Mouse (Mus musculus): ENCODE results near the gene Bach2. TPM values are rescaled to one million over a fixed set of nuclear protein-coding genes. Genes with fewer than 3 reads are reported as not detected.
A peak's percentile ranks its signal among the peaks of the same experiment; 100 is the strongest.

The Bach2 gene
- polyA plus RNA-seq, 1 experiment = 57.6 TPM

DNA sequence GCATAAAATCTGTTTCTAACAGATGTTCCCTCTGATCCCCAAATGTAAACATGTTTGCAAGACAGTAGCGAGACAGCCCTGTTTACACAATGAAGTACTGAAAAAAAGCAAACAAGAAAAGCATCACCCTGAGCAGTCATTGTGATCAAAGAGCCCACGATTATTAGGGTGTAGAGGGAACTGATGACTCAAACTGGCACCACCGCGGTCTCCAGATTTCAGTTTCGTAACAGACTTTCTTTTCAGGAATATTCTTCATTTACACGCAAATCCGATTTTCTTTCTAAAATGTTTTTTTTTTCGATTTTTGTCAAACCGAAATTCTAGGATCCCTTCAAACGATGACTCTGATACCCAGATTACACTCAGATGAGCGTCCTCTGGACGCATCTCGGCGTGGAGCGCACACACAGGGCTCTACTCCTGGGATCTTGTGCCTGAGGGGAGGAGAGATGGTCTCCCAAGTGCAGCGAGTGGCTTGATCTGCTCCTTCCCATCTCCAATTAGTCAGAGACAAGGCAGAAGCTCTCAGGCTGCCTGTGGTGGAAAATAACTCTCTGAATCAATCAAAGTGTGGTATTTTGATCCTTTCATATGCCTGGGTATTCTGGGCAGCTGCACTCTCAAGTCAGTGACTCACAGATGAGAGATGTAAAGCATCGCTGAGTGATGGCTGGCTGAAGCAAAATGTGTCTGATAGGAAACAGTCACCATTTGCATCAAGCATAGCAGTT lies 166.7 kb downstream of the Bach2 start:
- WGBS = 80% methylated on average over 17 of the region's 17 CpGs
- TF ChIP-seq POLR2A (IDR thresholded peaks at IDR 0.05; ENCODE audit: borderline replicate concordance, control insufficient read depth, low read depth, low read length) = no peak
- no peak for TF ChIP-seq CTCF (IDR thresholded peaks at IDR 0.05; ENCODE audit: control insufficient read depth, insufficient read depth, low read length)
- Histone ChIP-seq H3K27ac (ENCODE audit: control insufficient read depth, insufficient read depth, low read depth, low read length, poor library complexity) (no peak overlapping the region), H3K4me1 (ENCODE audit: control insufficient read depth, insufficient read depth, low read length) (no peaks in the 10 kb centered on the region), H3K4me3 (replicated peaks; ENCODE audit: control insufficient read depth, low read depth, low read length) (no peak overlapping the region)

DNA sequence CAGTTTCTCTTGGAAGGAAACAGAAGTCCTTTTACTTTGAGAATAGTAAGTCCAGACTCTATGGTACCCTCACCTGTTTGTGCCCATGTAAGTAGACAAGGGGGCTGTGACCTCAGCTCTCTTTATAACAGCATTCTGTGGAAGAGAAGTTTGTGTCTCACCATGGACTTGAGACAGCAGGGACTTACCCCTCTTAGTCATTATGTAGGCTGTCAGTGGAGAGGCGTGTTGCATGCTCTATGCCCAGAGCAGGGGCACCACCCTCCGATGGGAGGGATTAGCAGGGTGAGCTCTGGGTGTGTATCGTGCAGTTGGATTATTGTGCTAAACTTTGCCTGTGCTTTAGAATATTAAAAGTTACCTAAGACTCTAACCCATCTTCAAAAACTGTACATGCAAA lies 167.4 kb downstream of the Bach2 start:
- WGBS = 76% methylated on average over 3 of the region's 3 CpGs
- Histone ChIP-seq H3K27ac (ENCODE audit: control insufficient read depth, insufficient read depth, low read depth, low read length, poor library complexity) (no peak overlapping the region), H3K4me3 (replicated peaks; ENCODE audit: control insufficient read depth, low read depth, low read length) (no peak overlapping the region), H3K4me1 (ENCODE audit: control insufficient read depth, insufficient read depth, low read length) (no peaks in the 10 kb centered on the region)
- TF ChIP-seq POLR2A (IDR thresholded peaks at IDR 0.05; ENCODE audit: borderline replicate concordance, control insufficient read depth, low read depth, low read length) = no peak
- no peak for TF ChIP-seq CTCF (IDR thresholded peaks at IDR 0.05; ENCODE audit: control insufficient read depth, insufficient read depth, low read length)

DNA sequence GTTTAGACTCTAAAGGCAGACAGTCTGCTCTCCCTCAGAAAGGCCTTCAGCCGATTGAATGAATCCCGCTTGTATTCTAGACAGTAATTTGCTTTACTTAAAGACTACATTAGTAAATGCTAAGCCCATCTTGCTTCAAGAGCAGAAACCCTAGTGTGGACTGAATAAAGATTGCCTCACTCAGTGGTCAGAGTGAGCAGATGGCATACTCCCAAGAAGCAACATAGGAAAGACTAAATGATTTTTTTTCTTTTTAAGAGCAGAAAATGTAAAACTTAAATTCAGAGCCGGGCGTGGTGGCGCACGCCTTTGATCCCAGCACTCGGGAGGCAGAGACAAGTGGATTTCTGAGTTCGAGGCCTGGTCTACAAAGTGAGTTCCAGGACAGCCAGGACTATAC lies 169.9 kb downstream of the Bach2 start:
- WGBS = 83% methylated on average over 8 of the region's 8 CpGs
- no peak for TF ChIP-seq CTCF (IDR thresholded peaks at IDR 0.05; ENCODE audit: control insufficient read depth, insufficient read depth, low read length)
- TF ChIP-seq POLR2A (IDR thresholded peaks at IDR 0.05; ENCODE audit: borderline replicate concordance, control insufficient read depth, low read depth, low read length) = no peak
- Histone ChIP-seq H3K4me1 (ENCODE audit: control insufficient read depth, insufficient read depth, low read length) (no peaks in the 10 kb centered on the region), H3K27ac (ENCODE audit: control insufficient read depth, insufficient read depth, low read depth, low read length, poor library complexity) (no peak overlapping the region), H3K4me3 (replicated peaks; ENCODE audit: control insufficient read depth, low read depth, low read length) (no peak overlapping the region)

DNA sequence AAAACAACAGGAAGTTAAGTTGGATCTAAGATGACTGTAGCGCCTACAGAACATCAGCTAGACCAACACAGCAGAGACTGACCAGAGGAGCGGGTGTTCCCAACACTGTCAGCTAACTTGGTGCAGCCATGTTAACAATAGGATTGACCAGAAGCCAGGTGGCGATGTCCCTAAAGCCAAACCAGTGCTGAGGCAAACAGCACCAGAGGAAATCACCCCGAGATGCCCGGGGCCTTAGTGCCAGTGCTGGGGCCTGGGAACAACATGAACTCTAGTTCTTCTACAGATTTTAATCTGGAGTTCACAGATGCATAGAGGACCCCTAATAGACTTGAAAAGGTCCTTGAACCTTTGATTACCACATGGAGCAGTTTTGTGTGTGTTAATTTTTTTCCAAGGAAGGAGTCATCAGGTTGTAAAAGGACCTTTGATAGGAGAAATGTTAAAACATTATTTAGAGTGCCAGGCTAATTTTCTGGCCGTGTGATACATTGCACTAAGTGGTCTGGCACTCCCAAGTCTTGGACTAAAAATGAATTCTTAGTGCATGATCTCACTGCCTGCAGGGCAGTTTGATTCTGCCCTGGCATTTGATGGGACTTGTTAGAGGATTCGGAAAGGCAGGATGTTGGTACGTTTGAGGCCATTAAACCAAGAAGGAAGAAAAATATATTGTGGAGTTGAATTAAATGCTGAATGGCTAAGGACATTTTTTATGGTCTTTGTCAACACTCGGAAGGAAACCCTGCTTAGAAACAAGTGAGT lies 170.7 kb downstream of the Bach2 start:
- WGBS = 81% methylated on average over 9 of the region's 9 CpGs
- no peak overlapping the region for H3K4me3 ChIP-seq (replicated peaks; ENCODE audit: control insufficient read depth, low read depth, low read length)
- no peak for TF ChIP-seq POLR2A (IDR thresholded peaks at IDR 0.05; ENCODE audit: borderline replicate concordance, control insufficient read depth, low read depth, low read length)
- no peak for TF ChIP-seq CTCF (IDR thresholded peaks at IDR 0.05; ENCODE audit: control insufficient read depth, insufficient read depth, low read length)

DNA sequence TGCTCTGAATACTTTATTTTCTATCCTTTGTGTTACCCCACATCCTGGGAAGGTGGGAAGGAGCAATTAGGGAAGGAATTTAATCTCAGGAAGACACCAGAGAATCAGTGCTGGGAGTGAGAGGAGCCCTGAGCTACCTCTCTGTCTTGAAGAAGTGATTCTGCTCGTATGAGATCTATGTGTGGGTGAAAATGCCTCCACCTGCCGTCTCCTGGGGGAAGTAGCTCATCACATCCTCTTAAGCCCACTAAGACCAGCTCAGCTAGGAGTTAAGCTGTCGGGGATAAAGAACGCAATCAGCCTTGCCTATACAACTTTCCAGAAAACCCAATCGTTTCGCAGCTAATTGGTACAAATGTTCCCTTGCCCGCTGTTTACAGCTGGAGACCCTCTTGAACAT lies 174.5 kb downstream of the Bach2 start:
- H3K4me1 ChIP-seq (ENCODE audit: control insufficient read depth, insufficient read depth, low read length) = no peaks in the 10 kb centered on the region; the same call in 1 of the 2 replicates
- whole genome bisulfite sequencing = 59% methylated on average over 7 of the region's 7 CpGs
- no peak overlapping the region for H3K27ac ChIP-seq (ENCODE audit: control insufficient read depth, insufficient read depth, low read depth, low read length, poor library complexity)
- no peak overlapping the region for H3K4me3 ChIP-seq (replicated peaks; ENCODE audit: control insufficient read depth, low read depth, low read length)
- TF ChIP-seq POLR2A (IDR thresholded peaks at IDR 0.05; ENCODE audit: borderline replicate concordance, control insufficient read depth, low read depth, low read length) (no peak), CTCF (IDR thresholded peaks at IDR 0.05; ENCODE audit: control insufficient read depth, insufficient read depth, low read length) (0 out of 2 replicates have a peak, but pooled peaks have one; percentile 20)

More for the DNA sequence above, 170.7 kb downstream of the Bach2 start:
- Histone ChIP-seq H3K27ac (ENCODE audit: control insufficient read depth, insufficient read depth, low read depth, low read length, poor library complexity) (no peak overlapping the region), H3K4me1 (ENCODE audit: control insufficient read depth, insufficient read depth, low read length) (no peaks in the 10 kb centered on the region)

DNA sequence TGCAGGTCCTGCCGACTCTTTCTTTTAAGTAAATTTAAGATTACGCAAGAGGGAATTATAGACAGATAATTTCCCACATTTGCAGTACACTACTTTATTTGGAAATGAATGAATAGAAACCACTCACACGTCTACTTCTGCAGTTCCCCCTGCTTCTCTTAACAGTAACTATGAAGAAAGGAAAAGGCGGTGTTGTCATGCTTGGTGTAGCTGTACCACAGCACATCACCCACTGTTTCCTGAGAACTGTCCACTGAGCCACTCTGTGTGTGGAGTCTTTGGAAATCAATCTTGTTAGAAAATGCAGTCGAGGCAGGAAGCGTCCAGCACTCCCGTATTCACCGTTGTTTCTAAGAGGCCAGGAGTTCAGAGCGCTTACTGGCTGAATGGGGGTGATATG lies 174.9 kb downstream of the Bach2 start:
- no peak for TF ChIP-seq CTCF (IDR thresholded peaks at IDR 0.05; ENCODE audit: control insufficient read depth, insufficient read depth, low read length)
- TF ChIP-seq POLR2A (IDR thresholded peaks at IDR 0.05; ENCODE audit: borderline replicate concordance, control insufficient read depth, low read depth, low read length) = no peak
- Histone ChIP-seq H3K4me3 (replicated peaks; ENCODE audit: control insufficient read depth, low read depth, low read length) (no peak overlapping the region), H3K27ac (ENCODE audit: control insufficient read depth, insufficient read depth, low read depth, low read length, poor library complexity) (no peak overlapping the region), H3K4me1 (ENCODE audit: control insufficient read depth, insufficient read depth, low read length) (no peaks in the 10 kb centered on the region; the same call in 1 of the 2 replicates)
- WGBS = 44% methylated on average over 9 of the region's 9 CpGs

DNA sequence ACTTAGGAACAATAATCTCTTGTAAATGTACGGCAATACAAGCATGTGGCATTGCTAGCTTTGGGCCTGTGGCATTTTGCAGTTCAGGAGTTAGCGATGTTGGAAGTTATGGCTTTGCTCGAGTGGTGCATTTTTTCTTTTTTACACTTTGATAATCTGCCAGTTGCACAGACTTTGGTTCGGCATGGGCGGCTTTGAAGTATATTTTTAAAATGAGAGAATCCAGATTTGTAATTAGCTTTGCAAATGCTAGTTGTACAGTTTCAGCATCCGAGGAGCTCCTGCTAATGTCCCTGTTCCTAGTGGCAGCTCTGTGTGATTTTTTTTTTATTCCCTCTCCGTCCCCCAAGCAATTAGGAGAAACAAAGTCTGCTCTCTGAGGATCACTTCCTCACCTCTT lies 176.4 kb downstream of the Bach2 start:
- no peaks in the 10 kb centered on the region; the same call in 1 of the 2 replicates for H3K4me1 ChIP-seq (ENCODE audit: control insufficient read depth, insufficient read depth, low read length)
- no peak overlapping the region for H3K4me3 ChIP-seq (replicated peaks; ENCODE audit: control insufficient read depth, low read depth, low read length)
- no peak overlapping the region for H3K27ac ChIP-seq (ENCODE audit: control insufficient read depth, insufficient read depth, low read depth, low read length, poor library complexity)
- no peak for TF ChIP-seq POLR2A (IDR thresholded peaks at IDR 0.05; ENCODE audit: borderline replicate concordance, control insufficient read depth, low read depth, low read length)
- no peak for TF ChIP-seq CTCF (IDR thresholded peaks at IDR 0.05; ENCODE audit: control insufficient read depth, insufficient read depth, low read length)
- WGBS = 81% methylated on average over 7 of the region's 7 CpGs

DNA sequence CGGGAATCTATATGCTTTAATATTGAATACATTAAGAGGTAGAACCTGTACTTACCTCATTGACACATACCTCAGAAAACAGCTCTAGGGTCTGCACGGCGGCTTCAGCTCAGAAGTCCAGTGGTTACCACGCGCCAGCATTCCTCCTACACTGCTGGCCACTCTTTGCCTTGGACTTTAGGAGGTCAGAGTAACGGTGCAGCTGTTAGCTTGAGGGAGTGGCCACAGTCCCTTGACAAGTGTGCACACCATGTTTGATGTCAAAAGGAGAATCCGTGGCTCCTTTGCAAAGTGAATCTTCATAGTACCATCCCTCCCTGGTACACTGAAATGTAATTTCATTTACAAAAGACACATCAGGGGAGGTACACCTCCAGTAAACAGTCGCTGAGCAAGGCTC lies 179.3 kb downstream of the Bach2 start:
- 85% methylated on average over 8 of the region's 8 CpGs for WGBS
- Histone ChIP-seq H3K27ac (ENCODE audit: control insufficient read depth, insufficient read depth, low read depth, low read length, poor library complexity) (no peak overlapping the region), H3K4me1 (ENCODE audit: control insufficient read depth, insufficient read depth, low read length) (no peaks in the 10 kb centered on the region; the same call in 1 of the 2 replicates), H3K4me3 (replicated peaks; ENCODE audit: control insufficient read depth, low read depth, low read length) (no peak overlapping the region)
- TF ChIP-seq POLR2A (IDR thresholded peaks at IDR 0.05; ENCODE audit: borderline replicate concordance, control insufficient read depth, low read depth, low read length) = no peak
